Mouse (Mus musculus) myocyte (in vitro differentiated cells): ENCODE results near the gene Gm7694. TPM values are rescaled to one million over a fixed set of nuclear protein-coding genes. Genes with fewer than 3 reads are reported as not detected.

Experiments
- H3K27me3 ChIP-seq: one replicate; pipeline ENCODE4 v1.6.1; 2011; ENCODE audit not compliant: control insufficient read depth, insufficient read depth, insufficient read length
- H3K36me3 ChIP-seq: one replicate; pipeline ENCODE4 v1.6.1; 2011; ENCODE audit not compliant: control insufficient read depth, insufficient read depth
- H3K4me2 ChIP-seq: one replicate; pipeline ENCODE4 v1.6.1; 2011; ENCODE audit warnings: low read depth, control low read depth
- H3K4me3 ChIP-seq: one replicate; pipeline ENCODE4 v1.5.1; 2011; ENCODE audit warnings: mild to moderate bottlenecking, control low read depth, moderate library complexity
- H3K79me2 ChIP-seq: one replicate; pipeline ENCODE4 v1.6.1; 2011; ENCODE audit not compliant: control insufficient read depth, insufficient read depth
- H3ac ChIP-seq: one replicate; pipeline ENCODE4 v1.6.1; 2011; ENCODE audit not compliant: control insufficient read depth, insufficient read length
- CEBPB ChIP-seq: IDR thresholded peaks from 2 replicates; pipeline ENCODE4 v1.6.1; 2011; ENCODE audit warnings: mild to moderate bottlenecking, moderate library complexity; ENCODE audit not compliant: poor library complexity, insufficient read depth, severe bottlenecking
- E2F4 ChIP-seq: IDR thresholded peaks from one replicate; pipeline ENCODE4 v1.6.1; 2011; ENCODE audit warnings: mild to moderate bottlenecking, control low read depth, moderate library complexity; ENCODE audit not compliant: insufficient read depth
- MAX ChIP-seq: IDR thresholded peaks from one replicate; pipeline ENCODE4 v1.6.1; 2011; ENCODE audit warnings: low read depth, mild to moderate bottlenecking, control low read depth
- MYOD1 ChIP-seq, 3 experiments: IDR thresholded peaks; one replicate each; pipeline ENCODE4 v1.6.1; 2011; ENCODE audit warnings: control low read depth in 2 of 3, low read depth in 2 of 3, mild to moderate bottlenecking in 2 of 3, moderate library complexity in 1 of 3; ENCODE audit not compliant: insufficient read length in 2 of 3, control insufficient read depth in 1 of 3
- MYOG ChIP-seq, 3 experiments: IDR thresholded peaks; one replicate each; pipeline ENCODE4 v1.6.1; 2011; ENCODE audit warnings: control low read depth in 2 of 3, low read depth in 2 of 3, mild to moderate bottlenecking in 2 of 3; ENCODE audit not compliant: insufficient read length in 2 of 3, control insufficient read depth in 1 of 3, insufficient read depth in 1 of 3
- POLR2A ChIP-seq: IDR thresholded peaks from one replicate; pipeline ENCODE4 v1.6.1; 2011; ENCODE audit warnings: low read depth, mild to moderate bottlenecking, control low read depth, moderate library complexity; ENCODE audit not compliant: insufficient read length
- POLR2AphosphoS2 ChIP-seq: IDR thresholded peaks from one replicate; pipeline ENCODE4 v1.6.1; 2011; ENCODE audit warnings: low read depth, control low read depth; ENCODE audit not compliant: insufficient read length
- REST ChIP-seq: IDR thresholded peaks from one replicate; pipeline ENCODE4 v1.6.1; 2011; ENCODE audit warnings: mild to moderate bottlenecking, control low read depth, moderate library complexity; ENCODE audit not compliant: insufficient read depth, insufficient read length
- SRF ChIP-seq: IDR thresholded peaks from one replicate; pipeline ENCODE4 v1.6.1; 2011; ENCODE audit warnings: low read depth; ENCODE audit not compliant: control insufficient read depth, insufficient read length
- TCF12 ChIP-seq: IDR thresholded peaks from one replicate; pipeline ENCODE4 v1.6.1; 2011; ENCODE audit warnings: mild to moderate bottlenecking, control low read depth; ENCODE audit not compliant: poor library complexity, insufficient read depth, severe bottlenecking
- TCF3 ChIP-seq: IDR thresholded peaks from one replicate; pipeline ENCODE4 v1.6.1; 2011; ENCODE audit warnings: low read depth, control low read depth; ENCODE audit not compliant: insufficient read length
- USF1 ChIP-seq: IDR thresholded peaks from one replicate; pipeline ENCODE4 v1.6.1; 2011; ENCODE audit warnings: low read depth, mild to moderate bottlenecking, control low read depth, moderate library complexity
- polyA plus RNA-seq: library from polyadenylated mRNA; unstranded; fragments of >200 nt; fragmentation: generic; extraction: Trizol; gene quantifications from one replicate; pipeline ENCODE4 v1.2.1, GENCODE M21; 2012; ENCODE audit warnings: missing spikeins

The Gm7694 gene
- polyA plus RNA-seq, 1 experiment, result 0.01 TPM

DNA sequence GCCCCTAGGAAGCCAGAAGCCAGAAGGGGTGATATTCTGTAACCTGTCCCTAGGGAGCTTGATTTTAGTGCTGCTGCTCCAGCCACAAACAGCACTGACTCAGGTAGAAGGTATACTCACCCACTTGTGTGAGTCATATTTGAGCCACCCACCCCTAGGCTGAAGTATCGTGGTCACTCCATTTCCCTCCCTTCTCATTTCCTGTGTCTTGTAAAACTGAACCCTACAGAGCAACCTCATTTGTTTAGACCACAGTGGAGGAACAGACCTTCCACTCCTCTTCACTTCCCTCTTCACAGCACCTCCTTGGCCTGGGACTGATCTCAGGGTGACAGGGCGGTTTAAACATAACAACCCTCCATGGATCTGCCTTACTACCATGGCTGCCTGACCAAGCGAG is 29.1 kb downstream of the Gm7694 start, which contains the start of gene Sh2d1b1:
Sh2d1b1 (plus strand) TSS at position 305 of the 400 bp plus-strand sequence.
- Histone ChIP-seq H3K36me3 (no peaks in the 10 kb centered on the region), H3K79me2 (no peaks in the 10 kb centered on the region), H3K27me3 (no peaks in the 10 kb centered on the region), H3K4me3 (no peak within 1 kb of the TSS), H3ac (no peak within 1 kb of the TSS), H3K4me2 (no peak within 1 kb of the TSS)
- TF ChIP-seq MYOG (IDR thresholded peaks at IDR 0.05; ENCODE audit: control insufficient read depth in 1 of 3, insufficient read depth in 1 of 3, insufficient read length in 2 of 3, low read depth in 2 of 3), result no peak
- TF ChIP-seq REST, result no peak
- no peak for TF ChIP-seq POLR2AphosphoS2
- TF ChIP-seq E2F4, result no peak
- TF ChIP-seq CEBPB, result no peak
- no peak for TF ChIP-seq USF1
- no peak for TF ChIP-seq TCF12
- TF ChIP-seq POLR2A, result no peak
- no peak for TF ChIP-seq MYOD1 (IDR thresholded peaks at IDR 0.05; ENCODE audit: control insufficient read depth in 1 of 3, insufficient read length in 2 of 3, low read depth in 2 of 3)

DNA sequence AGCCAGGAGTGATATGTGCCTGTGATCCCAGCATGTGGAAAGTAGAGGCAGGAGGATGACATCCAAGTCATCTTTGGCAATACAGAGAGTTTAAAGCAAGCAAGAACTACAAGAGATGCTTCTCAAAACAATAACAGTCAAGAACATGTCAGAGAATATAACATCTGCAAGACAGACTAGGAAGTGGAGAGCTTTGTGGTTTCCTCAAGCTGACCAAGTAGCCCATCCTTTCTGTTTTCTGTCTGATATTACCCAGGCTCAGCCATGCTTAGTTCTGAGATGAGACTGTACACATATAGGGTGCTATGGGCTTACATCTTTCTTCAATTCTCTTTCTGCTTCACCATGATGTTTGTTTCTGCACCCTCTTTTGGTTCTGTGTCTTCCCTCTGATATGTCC is 32.9 kb downstream of the Gm7694 start:
- no peak for TF ChIP-seq MAX
- Histone ChIP-seq H3K79me2 (no peaks in the 10 kb centered on the region), H3ac (no peak overlapping the region), H3K27me3 (no peaks in the 10 kb centered on the region), H3K36me3 (no peaks in the 10 kb centered on the region), H3K4me2 (no peak overlapping the region), H3K4me3 (no peak overlapping the region)

DNA sequence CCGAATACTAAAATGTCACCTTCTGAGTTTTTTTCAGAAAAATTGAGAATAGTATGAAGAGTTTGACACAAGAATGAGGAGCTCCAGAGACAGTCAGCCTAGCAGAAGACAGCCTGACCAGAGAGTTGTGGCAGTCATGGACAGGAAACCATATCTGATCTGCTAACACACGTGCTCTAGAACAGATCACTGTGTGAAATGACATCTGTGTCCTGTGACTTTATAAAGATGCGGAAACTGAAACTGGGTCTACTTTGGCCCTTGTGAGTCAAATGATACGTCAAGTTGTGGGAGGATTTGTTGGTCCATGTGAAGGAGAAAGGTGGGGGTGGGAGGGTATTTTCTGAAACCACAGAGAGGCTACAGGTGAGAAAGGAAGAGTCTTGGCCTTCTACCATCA is 35.4 kb downstream of the Gm7694 start:
- no peak overlapping the region for H3K4me3 ChIP-seq
- no peaks in the 10 kb centered on the region for H3K36me3 ChIP-seq
- H3K4me2 ChIP-seq, result no peak overlapping the region
- TF ChIP-seq POLR2AphosphoS2 (no peak), MAX (no peak), E2F4 (no peak), POLR2A (no peak), MYOG (IDR thresholded peaks at IDR 0.05; ENCODE audit: control insufficient read depth in 1 of 3, insufficient read depth in 1 of 3, insufficient read length in 2 of 3, low read depth in 2 of 3) (no peak), MYOD1 (IDR thresholded peaks at IDR 0.05; ENCODE audit: control insufficient read depth in 1 of 3, insufficient read length in 2 of 3, low read depth in 2 of 3) (no peak), TCF3 (no peak), CEBPB (no peak), USF1 (no peak), SRF (no peak), REST (no peak), TCF12 (no peak)
- H3K79me2 ChIP-seq, result no peaks in the 10 kb centered on the region
- no peak overlapping the region for H3ac ChIP-seq
- H3K27me3 ChIP-seq, result no peaks in the 10 kb centered on the region

DNA sequence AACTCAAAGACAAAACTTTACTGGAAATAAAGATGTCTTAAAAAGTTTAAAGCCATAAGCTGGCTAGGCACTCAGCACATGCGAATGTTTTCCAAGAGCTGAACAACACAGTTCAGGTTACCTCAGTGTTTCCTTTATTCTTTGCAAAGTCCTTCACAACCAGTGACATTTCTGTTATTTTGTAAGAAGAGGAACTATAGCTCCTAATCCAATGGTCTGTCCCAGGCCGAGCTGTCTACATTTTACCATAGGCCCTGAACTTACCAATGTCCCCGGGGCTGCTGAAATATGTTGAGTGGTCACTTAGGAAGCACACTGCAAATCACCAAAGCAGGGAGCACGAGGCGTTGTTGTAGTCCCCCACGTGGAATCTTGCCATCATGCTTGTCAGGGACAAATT is 35.9 kb downstream of the Gm7694 start:
- no peak overlapping the region for H3K4me3 ChIP-seq
- H3K4me2 ChIP-seq, result no peak overlapping the region
- H3K36me3 ChIP-seq, result no peaks in the 10 kb centered on the region
- H3K27me3 ChIP-seq, result no peaks in the 10 kb centered on the region
- H3K79me2 ChIP-seq, result no peaks in the 10 kb centered on the region
- TF ChIP-seq POLR2A (no peak), CEBPB (no peak), MAX (no peak), USF1 (no peak), POLR2AphosphoS2 (no peak)
- no peak overlapping the region for H3ac ChIP-seq

DNA sequence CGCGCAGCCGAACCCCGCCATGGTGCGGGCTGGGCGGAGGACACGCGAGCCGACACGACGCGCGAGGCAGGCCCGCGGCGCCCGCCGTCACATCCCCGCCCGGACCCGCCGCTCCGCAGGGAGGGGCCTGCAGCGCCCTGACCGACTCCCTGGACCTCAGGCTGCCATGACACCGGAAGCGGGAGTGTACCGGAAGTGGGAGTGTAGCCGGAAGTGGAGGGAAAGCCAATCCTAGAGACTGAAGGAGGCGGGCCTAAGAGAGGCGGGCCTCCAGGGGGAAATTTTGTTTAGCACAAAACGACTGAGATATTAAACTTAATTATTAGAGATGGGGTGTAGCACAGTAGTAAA is 50.6 kb downstream of the Gm7694 start:
- no peak for TF ChIP-seq MAX
- H3K79me2 ChIP-seq, result no peaks in the 10 kb centered on the region
- no peaks in the 10 kb centered on the region for H3K27me3 ChIP-seq
- H3K4me3 ChIP-seq, result no peak overlapping the region
- no peak overlapping the region for H3ac ChIP-seq
- peak overlapping the region; percentile 60 for H3K4me2 ChIP-seq
- H3K36me3 ChIP-seq, result no peaks in the 10 kb centered on the region

DNA sequence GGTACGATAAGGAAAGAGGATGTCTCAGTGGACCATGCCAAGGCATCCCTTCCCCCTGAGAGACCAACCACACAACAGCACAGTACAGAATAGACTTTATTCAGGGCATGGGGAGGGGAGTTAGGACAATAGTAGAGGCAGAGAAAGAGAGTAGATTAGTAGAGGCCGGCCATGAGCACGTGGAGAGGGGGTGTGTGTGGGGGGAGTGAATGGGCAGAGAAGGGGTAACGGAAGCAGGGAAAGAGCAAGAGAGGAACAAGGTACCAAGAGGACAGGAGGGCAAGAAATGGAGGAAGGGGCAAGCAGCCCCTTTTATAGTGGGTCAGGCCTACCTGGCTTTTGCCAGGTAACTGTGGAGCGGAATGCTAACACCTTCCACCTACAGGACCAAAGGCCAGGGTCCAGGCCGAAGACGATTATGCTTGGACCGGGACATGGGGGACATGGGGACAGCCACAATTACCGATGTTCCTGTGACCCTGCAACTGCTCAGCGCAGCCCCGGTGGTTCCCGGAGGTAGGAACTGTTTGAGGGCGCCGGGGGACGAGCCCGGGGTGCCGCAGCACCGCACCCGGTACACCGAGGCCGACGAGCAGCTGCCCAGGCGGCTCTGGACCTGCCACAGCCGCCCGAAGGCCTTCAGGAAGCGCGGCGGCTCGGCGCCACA is 51.1 kb downstream of the Gm7694 start:
- Histone ChIP-seq H3ac (no peak overlapping the region), H3K79me2 (no peaks in the 10 kb centered on the region), H3K36me3 (no peaks in the 10 kb centered on the region), H3K27me3 (no peaks in the 10 kb centered on the region), H3K4me2 (peak overlapping the region; percentile 59), H3K4me3 (peak overlapping the region; percentile 4)
- TF ChIP-seq CEBPB, result no peak

Other genes starting within 250 kb of the Gm7694 start
- gene Ddr2, start 195.6 kb downstream of the Gm7694 start, polyA plus RNA-seq, result 33.8 TPM
- gene Uap1, start 131.4 kb downstream of the Gm7694 start, polyA plus RNA-seq, result 16.6 TPM
- gene Uhmk1, start 90.9 kb downstream of the Gm7694 start, polyA plus RNA-seq, result 6.3 TPM
- not detected for gene Sh2d1b2, start 73.6 kb downstream of the Gm7694 start, polyA plus RNA-seq
- 0.05 TPM for gene Sh2d1b1, start 29.0 kb downstream of the Gm7694 start, polyA plus RNA-seq
- gene Spata46, start 2.5 kb upstream of the Gm7694 start, polyA plus RNA-seq, result not detected